Mouse (Mus musculus) kidney, postnatal 25 days (tissue): Measurements from ENCODE around the gene Gm42878.

Experiments used
- DNase-seq, 2 experiments: peaks; one replicate each; pipeline ENCODE4 v3.0.0; 2021; ENCODE audit warnings: mixed read lengths in 2 of 2

Gene Gm42878

DNA sequence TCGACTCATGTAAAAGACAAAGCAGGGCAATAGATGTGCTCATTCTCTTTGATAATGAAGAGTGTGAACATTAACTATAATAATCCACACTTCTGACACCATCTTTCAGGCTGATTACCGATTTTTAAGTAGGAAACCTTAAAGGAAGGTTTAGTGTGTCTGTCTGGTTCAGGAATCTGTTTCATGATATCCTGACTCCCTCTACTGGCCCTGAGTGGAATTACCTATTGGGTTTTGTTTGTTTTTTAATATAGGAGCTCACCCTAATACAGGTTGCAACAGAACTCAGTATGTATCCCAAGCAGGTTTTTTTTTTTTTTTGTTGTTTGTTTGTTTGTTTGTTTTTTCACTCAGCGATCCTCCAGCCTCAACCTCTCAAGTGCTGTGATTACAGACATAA lies 67.6 kb downstream of the Gm42878 start:
- peak in 1 of 2 experiments; percentile 62 for DNase-seq

DNA sequence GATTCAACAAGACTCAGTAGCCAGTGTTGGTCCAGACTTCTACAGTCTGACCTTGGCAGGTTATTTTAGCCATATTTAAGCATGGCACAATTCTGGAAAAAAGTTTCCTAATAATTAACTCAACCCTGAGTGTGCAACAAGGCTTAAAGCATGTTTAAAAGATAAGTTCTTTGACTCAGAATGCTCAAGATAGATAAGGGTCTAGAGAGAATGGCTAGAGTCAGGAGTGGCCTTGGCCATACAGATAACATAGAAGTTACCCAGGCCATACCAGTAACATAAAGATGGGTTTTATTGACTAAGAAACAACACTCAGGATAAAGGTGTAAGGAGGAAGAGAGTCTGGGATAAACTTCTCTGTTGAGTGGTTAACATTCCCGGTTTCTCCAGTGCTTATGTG lies 69.2 kb downstream of the Gm42878 start:
- no peak for DNase-seq

DNA sequence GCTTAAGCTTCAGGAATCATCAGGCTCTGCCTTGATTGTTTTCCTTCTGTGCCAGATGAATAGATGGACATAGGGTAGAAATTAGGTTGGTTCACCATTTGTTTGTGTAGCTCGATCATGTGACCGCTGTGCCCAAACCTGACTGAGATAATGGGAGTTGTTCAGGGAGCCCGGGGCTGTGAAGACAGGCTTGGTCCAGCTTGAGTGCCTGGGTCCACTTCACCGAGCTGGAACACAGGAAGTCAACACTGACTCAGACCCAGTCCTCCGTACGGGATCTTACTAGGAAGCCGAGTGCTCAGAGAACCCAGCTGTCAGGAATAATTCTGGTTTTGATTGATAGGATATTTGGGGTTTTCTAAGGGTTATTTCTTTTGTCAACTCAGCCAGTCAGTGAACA lies 70.7 kb downstream of the Gm42878 start:
- DNase-seq = peak in 1 of 2 experiments; percentile 67

DNA sequence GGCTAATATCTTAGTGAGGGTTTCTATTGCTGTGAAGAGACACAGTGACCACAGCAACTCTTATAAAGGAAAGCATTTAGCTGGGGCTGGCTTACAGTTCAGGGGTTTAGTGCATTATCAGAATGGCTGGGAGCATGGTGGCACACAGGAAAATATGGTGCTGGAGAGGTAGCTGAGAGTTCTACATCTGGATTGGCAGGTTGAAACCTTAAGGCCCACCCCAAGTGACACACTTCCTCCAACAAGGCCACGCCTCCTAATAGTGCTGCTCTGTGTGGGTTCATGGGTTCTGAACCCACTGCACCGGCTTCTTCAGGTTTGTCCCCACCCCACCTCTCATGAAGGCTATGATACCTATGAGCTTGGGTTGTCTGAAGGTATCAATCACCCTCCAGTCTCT lies 72.9 kb downstream of the Gm42878 start:
- DNase-seq = no peak

DNA sequence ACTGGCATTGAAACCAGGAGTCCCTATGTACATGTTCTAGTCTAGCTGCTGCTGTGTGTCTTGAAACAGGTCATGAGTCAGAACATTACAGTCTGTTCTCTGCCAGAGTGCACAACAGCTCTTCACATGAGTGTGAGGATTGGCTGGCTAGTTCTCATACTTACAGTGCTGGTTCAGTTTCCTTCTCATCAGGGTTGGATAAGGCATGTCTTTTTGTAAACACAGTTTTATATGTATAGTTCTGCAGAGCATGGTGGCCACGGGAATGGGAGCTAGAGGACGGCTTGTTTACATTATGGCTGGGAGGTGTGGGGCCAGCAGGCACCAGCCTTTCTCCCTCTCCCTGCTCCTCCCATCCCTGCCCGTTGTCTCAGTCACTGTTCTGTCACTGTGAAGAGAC lies 75.7 kb downstream of the Gm42878 start:
- no peak for DNase-seq
